Mouse (Mus musculus) bone marrow macrophage, adult 2 months (primary cell): ENCODE measurements around the gene Myl6.

Source experiments
- CTCF ChIP-seq: IDR thresholded peaks from 2 replicates; pipeline ENCODE4 v1.5.1; 2012; ENCODE audit warnings: low read depth, mild to moderate bottlenecking, low read length, moderate library complexity
- POLR2A ChIP-seq: IDR thresholded peaks from 2 replicates; pipeline ENCODE4 v1.6.1; 2012; ENCODE audit warnings: mild to moderate bottlenecking, low read depth, low read length, borderline replicate concordance

GRCm38 (mm10) chr10:128496509-128497077 is 2.6 kb upstream of the Myl6 start:
- TF ChIP-seq CTCF: no peak
- no peak for TF ChIP-seq POLR2A
